Mouse (Mus musculus) forebrain, embryonic 10.5 days (tissue): ENCODE results near the gene Dlg1. TPM values are rescaled to one million over a fixed set of nuclear protein-coding genes. Genes with fewer than 3 reads are reported as not detected.

Source experiments
- DNase-seq: peaks from one replicate; pipeline ENCODE4 v3.0.0-alpha.2; 2017; ENCODE audit warnings: low spot score; ENCODE audit errors: extremely low spot score
- H3K27ac ChIP-seq: fragments of 300-500 bp; sonication (generic); 2 replicates; pipeline ENCODE4 v1.5.1; 2016; ENCODE audit warnings: mild to moderate bottlenecking
- H3K27me3 ChIP-seq: fragments of 300-500 bp; sonication (generic); 2 replicates; pipeline ENCODE4 v1.6.1; 2016; ENCODE audit warnings: mild to moderate bottlenecking; ENCODE audit not compliant: poor library complexity, severe bottlenecking
- H3K36me3 ChIP-seq: fragments of 300-500 bp; sonication (generic); replicated peaks from 2 replicates; pipeline ENCODE4 v1.6.1; 2016; ENCODE audit warnings: mild to moderate bottlenecking, moderate library complexity
- H3K4me1 ChIP-seq: fragments of 300-500 bp; sonication (generic); 2 replicates; pipeline ENCODE4 v1.6.1; 2016
- H3K4me3 ChIP-seq: fragments of 300-500 bp; sonication (generic); 2 replicates; pipeline ENCODE4 v1.5.1; 2016; ENCODE audit warnings: mild to moderate bottlenecking, moderate library complexity
- H3K9me3 ChIP-seq: fragments of 300-500 bp; sonication (generic); 2 replicates; pipeline ENCODE4 v1.6.1; 2016; ENCODE audit warnings: mild to moderate bottlenecking, moderate library complexity
- WGBS: fragments of 180-500 bp; shearing (Covaris S2); methylation state at CpG from one replicate; pipeline ENCODE4 v1.1.7; 2016; 5-methylcytosine and 5-hydroxymethylcytosine counted together
- polyA plus RNA-seq: library from polyadenylated mRNA; unstranded; fragments of >200 nt; fragmentation: Nextera tagmentation; extraction: Ambion mirVana; gene quantifications from 2 replicates; pipeline ENCODE4 v1.2.1, GENCODE M21; 2016

Gene Dlg1
- 30.9 TPM in 2 replicates for polyA plus RNA-seq

DNA sequence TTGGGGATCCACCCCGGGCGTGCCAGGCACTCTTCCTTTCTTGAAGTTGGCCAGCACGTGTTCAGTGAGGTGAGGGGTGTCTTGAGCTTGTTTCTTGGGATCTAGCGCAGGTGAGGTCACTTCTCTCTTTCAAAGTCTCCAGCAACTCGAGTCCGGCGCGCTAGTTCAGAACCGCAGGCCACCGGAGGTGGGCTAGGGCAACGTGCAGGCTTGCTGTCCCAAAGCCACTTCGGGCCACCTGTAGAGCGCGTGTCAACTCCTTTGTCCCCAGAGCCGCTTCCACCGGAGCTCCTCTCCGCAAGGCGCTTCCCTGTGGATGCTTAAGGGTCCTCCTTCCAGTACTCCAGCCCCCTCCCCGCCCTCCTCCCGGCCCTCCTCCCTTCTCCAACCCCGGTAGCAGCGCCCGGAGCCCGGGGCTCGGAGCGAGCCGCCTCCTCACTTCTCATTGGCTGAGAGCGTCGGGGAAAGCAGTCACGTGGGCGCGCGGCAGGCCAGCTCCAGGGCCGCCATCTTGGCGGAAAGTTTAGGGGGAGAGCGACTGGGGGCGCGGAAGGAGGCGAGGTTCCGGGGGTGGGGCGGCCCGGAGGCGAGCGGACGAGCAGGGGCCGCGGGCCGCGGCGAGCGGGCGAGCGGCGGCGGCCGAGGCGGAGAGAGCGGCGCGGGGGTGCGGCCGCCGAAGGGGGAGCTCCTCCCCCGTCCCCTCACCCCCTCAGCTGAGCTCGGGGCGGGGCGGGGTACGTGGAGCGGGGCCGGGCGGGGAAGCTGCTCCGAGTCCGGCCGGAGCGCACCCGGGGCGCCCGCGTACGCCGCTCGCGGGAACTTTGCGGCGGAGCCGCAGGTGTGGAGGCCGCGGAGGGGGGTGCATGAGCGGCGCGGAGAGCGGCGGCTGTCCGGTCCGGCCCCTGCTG, at the start of gene Dlg1:
Dlg1 (plus strand) TSS at position 65 of the 908 bp plus-strand sequence.
- peaks cover 8% of the 10 kb centered on the region; the same call in 1 of the 2 replicates for H3K27me3 ChIP-seq
- peak within 1 kb of the TSS; percentile 99 for H3K27ac ChIP-seq
- peak; percentile 93 for DNase-seq
- H3K4me1 ChIP-seq, result peaks cover 55% of the 10 kb centered on the region
- H3K36me3 ChIP-seq, result peaks cover 35% of the 10 kb centered on the region
- WGBS, result under 1% methylated on average over 85 of the region's 95 CpGs
- H3K9me3 ChIP-seq, result no peaks in the 10 kb centered on the region
- peak within 1 kb of the TSS; percentile 95 for H3K4me3 ChIP-seq

DNA sequence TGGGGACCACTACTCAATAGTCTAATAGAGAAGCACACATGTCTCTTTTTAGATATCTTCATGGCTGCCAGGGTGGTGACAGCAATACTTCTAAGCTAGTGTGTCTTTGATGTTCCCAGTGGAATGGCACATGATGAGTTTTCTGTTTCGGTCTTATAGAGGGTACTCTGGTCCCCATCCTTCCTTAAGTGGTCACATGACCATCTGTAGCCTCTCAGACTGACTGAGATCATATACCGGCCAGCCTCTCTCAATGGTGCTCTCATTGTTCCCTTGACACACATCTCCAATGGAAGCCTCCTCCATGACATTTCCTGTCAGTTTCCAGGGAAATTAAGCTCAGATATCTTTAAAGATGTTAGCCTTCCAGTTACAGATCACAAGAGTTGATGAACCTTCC, 46.9 kb upstream of the Dlg1 start:
- Histone ChIP-seq H3K36me3 (no peaks in the 10 kb centered on the region), H3K4me3 (no peak overlapping the region), H3K27me3 (no peaks in the 10 kb centered on the region), H3K9me3 (no peaks in the 10 kb centered on the region), H3K27ac (no peak overlapping the region), H3K4me1 (peaks cover 15% of the 10 kb centered on the region)
- no peak for DNase-seq
- WGBS, result 94% methylated on average over 2 of the region's 2 CpGs

DNA sequence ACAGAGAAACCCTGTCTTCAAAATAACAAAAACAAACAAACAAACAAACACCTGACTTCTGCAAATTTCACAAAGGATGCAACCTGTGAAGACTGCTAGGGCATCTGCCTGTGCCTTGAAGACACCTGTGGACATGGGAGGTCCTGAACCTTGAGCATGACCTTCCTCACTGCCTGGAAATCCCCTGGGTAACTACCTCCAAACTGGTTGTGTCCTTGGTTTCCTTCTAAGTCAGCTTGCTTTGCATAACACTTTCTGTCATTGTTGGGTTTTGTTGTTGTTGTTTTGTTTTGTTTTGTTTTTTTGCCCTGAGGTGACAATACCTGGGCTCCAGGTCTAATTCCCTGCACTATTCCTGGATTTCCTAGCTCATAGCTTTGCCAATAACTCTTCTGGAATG, 46.1 kb upstream of the Dlg1 start:
- H3K27me3 ChIP-seq, result no peaks in the 10 kb centered on the region
- DNase-seq, result no peak
- H3K4me3 ChIP-seq, result no peak overlapping the region
- H3K27ac ChIP-seq, result no peak overlapping the region
- peaks cover 15% of the 10 kb centered on the region for H3K4me1 ChIP-seq
- H3K9me3 ChIP-seq, result no peaks in the 10 kb centered on the region
- H3K36me3 ChIP-seq, result no peaks in the 10 kb centered on the region

DNA sequence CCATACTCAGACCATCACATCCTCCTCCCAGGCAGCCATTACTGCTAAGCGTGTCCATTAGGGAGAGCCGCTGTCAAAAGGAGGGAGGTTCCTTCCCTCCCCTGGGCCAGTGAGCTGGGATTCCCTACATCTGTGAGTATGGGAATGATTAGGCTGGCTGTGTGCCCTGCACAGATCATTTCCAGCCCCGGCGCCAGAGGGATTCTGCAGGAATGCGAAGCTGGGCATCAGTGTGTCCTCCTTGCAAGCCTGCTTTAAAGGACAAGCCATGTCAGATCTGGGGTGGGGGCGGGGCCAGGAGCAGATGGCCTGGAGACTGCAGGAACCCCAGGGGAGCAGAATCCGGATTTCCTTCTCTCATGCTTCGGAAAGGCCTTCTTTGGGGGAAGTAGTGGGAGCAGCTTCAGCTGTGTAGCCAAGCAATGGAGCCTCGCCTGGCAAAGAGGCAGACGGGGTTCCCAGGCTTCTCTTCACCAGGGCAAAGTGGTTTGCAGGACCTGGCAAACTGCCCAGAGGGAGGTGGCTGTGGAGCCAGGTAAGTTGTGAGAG, 45.3 kb upstream of the Dlg1 start:
- H3K27me3 ChIP-seq, result no peaks in the 10 kb centered on the region
- peak; percentile 71 for DNase-seq
- H3K4me1 ChIP-seq, result peaks cover 15% of the 10 kb centered on the region
- H3K9me3 ChIP-seq, result no peaks in the 10 kb centered on the region
- H3K27ac ChIP-seq, result peak overlapping the region; percentile 77
- peak overlapping the region; percentile 14 for H3K4me3 ChIP-seq
- WGBS, result 29% methylated on average over 10 of the region's 10 CpGs
- H3K36me3 ChIP-seq, result no peaks in the 10 kb centered on the region

DNA sequence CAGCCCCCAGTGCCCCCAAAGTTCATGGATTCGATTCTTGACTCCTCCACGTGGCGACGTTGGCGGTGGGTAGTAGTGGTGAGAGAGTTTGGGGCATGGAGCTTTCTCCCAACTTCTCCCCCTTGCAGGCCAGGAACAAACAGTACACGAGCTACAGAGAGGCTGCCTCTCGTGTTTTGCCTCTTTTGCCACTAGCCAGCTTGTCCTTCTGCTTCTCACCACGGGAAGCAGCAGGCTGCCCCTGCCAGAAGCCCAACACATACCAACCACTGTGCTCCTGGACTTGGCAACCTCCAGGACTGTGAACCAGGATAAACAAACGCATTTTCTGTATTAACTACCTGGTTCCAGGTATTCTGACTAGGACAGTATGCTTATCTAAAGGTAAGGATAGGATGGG, 44.6 kb upstream of the Dlg1 start:
- peaks cover 15% of the 10 kb centered on the region for H3K4me1 ChIP-seq
- no peaks in the 10 kb centered on the region for H3K27me3 ChIP-seq
- H3K27ac ChIP-seq, result peak overlapping the region; percentile 77; the same call in 1 of the 2 replicates
- no peaks in the 10 kb centered on the region for H3K36me3 ChIP-seq
- DNase-seq, result no peak
- no peaks in the 10 kb centered on the region for H3K9me3 ChIP-seq
- no peak overlapping the region; the same call in 1 of the 2 replicates for H3K4me3 ChIP-seq
- WGBS, result 78% methylated on average over 9 of the region's 9 CpGs

DNA sequence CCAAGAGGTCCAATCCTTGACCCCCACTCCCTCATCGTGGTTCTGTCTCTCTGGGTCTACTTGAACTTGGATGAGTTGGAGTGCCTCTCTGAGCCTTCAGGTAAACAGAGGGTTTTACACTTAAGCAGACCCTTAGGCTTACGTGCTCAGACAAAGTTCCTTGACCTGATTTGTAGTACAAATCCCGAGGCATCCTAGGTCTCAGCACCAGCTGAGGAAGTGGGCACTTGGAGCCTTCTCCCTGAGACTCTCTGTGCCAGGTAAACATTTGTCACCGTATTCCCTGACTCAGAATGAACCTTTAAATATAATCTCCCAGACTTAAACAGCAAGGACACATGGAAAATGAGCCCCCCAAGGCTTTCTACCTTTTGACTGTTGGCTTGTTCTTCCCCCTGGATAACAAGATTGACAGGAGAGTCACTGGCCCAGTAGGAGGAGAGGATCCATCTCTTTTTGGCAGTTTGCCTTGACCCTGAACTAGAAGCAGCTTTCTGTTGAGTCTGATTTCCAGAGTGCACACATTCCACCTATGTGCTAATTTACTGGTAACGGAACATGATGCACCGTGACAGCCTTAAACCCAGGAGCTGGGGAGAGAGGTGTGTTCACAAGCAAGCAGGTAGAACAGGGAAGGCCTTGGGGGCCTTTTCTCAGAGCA, 43.4 kb upstream of the Dlg1 start:
- no peaks in the 10 kb centered on the region for H3K9me3 ChIP-seq
- DNase-seq, result no peak
- no peak overlapping the region for H3K27ac ChIP-seq
- no peaks in the 10 kb centered on the region for H3K36me3 ChIP-seq
- WGBS, result 90% methylated on average over 6 of the region's 6 CpGs
- H3K4me3 ChIP-seq, result no peak overlapping the region
- no peaks in the 10 kb centered on the region for H3K27me3 ChIP-seq
- peaks cover 15% of the 10 kb centered on the region for H3K4me1 ChIP-seq

DNA sequence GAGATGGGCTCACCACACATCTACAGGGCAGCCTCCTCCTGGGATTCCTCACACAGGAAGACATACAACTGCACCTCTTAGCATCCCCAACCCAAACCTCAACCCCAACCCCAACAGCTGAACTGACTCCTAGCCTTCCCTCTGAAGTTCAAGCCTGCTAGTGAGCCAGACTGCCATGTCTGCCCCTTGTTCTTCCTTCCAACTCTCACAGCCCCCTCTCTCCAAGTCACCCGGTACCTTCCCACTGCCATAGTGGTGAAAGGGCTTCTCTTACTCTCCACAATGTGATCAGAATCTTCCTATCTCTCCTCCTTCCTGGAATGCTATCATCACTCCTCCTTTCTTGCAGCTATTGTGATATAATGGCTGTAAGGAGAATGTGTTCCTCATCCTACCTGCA, 40.9 kb upstream of the Dlg1 start:
- Histone ChIP-seq H3K4me3 (no peak overlapping the region), H3K9me3 (no peaks in the 10 kb centered on the region), H3K27me3 (no peaks in the 10 kb centered on the region), H3K36me3 (no peaks in the 10 kb centered on the region), H3K4me1 (peaks cover 15% of the 10 kb centered on the region), H3K27ac (no peak overlapping the region)
- DNase-seq, result no peak
- 89% methylated on average over 1 of the region's 1 CpGs for WGBS

DNA sequence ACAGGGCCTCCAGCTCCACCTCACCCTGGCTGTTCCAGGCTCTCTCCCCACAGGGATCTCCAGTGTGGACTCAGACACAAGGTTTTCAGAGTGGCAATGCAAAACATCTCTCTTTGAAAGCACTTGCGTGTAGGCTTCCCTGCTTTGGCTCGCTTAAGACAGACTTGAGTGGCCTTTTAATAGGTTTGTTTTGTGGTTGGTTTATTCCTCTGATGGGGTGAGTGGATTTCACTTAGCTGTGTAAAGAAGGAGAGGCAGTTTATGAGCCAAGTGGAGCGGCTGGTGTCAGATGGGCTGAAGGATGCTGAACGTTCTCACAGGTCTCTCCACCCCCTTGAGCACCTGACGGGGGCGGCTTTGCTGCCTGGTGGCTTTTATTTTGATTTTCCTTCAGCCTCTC, 40.1 kb upstream of the Dlg1 start:
- no peaks in the 10 kb centered on the region for H3K27me3 ChIP-seq
- no peaks in the 10 kb centered on the region for H3K36me3 ChIP-seq
- H3K4me1 ChIP-seq, result peaks cover 12% of the 10 kb centered on the region
- no peak overlapping the region for H3K4me3 ChIP-seq
- 91% methylated on average over 6 of the region's 6 CpGs for WGBS
- no peaks in the 10 kb centered on the region for H3K9me3 ChIP-seq
- no peak overlapping the region for H3K27ac ChIP-seq
- DNase-seq, result no peak

DNA sequence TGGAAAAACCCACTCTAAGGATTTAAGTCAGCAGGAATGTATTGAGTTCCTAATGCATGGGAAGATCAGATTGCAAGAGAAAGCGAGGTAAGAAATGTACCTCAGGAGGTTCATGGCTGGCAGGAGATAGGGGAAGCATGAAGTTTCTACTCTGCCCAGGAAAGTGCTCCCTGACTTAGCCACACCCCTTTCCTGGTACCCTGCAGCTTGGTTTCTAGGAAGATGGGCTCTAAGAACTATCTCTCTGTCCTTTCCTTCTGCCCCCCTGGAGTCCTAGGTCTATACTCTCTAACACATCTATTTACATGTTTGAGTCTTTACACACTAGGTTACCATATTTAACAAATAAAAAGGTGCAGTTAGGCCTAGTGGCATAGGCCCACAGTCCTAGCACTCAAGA, 38.5 kb upstream of the Dlg1 start:
- Histone ChIP-seq H3K27ac (no peak overlapping the region), H3K27me3 (no peaks in the 10 kb centered on the region), H3K4me1 (peaks cover 15% of the 10 kb centered on the region), H3K36me3 (no peaks in the 10 kb centered on the region), H3K4me3 (no peak overlapping the region), H3K9me3 (no peaks in the 10 kb centered on the region)
- 73% methylated on average over 1 of the region's 1 CpGs for WGBS
- DNase-seq, result no peak

DNA sequence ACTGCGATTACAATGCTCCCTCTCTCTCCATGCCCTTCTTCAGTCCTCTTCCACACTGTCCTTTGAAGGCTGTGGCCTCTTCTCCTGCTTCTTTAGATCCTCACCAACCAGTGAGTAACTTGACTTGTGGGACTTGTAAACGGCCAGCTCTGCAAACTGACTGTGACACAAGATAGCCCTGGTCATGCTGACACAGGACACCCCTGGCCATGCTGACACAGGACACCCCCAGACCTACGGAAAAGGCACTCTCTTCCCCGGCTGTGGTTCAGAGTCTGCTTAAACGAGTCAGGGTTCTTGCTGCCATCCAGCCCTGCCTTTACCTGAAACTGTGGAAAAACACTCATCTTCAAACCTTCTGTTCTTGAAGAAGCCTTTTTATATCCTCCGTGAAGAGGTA, 36.9 kb upstream of the Dlg1 start:
- no peak overlapping the region for H3K4me3 ChIP-seq
- no peaks in the 10 kb centered on the region for H3K9me3 ChIP-seq
- H3K27me3 ChIP-seq, result no peaks in the 10 kb centered on the region
- H3K27ac ChIP-seq, result no peak overlapping the region
- no peaks in the 10 kb centered on the region for H3K36me3 ChIP-seq
- DNase-seq, result no peak
- 89% methylated on average over 6 of the region's 6 CpGs for WGBS
- H3K4me1 ChIP-seq, result peaks cover 18% of the 10 kb centered on the region

DNA sequence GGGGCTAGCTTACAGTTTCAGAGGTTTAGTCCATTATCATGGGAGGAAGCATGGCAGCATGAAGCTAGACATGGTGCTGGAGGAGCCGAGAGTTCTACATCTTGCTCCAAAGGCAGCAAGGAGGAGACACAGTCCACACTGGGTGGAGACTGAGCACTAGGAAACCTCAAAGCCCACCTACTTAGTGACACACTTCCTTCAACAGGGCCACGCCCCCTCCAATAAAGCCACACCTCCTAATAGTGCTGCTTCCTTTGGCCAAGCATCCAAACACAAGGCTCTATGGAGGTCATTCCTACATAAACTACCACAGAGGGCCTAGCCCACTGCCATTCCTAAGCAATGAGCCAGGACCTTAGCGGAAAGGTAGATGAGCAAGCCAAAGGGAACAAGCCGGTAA, 32.9 kb upstream of the Dlg1 start:
- 96% methylated on average over 4 of the region's 4 CpGs for WGBS
- H3K27ac ChIP-seq, result no peak overlapping the region
- peaks cover 19% of the 10 kb centered on the region for H3K4me1 ChIP-seq
- H3K36me3 ChIP-seq, result no peaks in the 10 kb centered on the region
- no peak overlapping the region for H3K4me3 ChIP-seq
- no peaks in the 10 kb centered on the region for H3K27me3 ChIP-seq
- no peak for DNase-seq
- no peaks in the 10 kb centered on the region for H3K9me3 ChIP-seq

DNA sequence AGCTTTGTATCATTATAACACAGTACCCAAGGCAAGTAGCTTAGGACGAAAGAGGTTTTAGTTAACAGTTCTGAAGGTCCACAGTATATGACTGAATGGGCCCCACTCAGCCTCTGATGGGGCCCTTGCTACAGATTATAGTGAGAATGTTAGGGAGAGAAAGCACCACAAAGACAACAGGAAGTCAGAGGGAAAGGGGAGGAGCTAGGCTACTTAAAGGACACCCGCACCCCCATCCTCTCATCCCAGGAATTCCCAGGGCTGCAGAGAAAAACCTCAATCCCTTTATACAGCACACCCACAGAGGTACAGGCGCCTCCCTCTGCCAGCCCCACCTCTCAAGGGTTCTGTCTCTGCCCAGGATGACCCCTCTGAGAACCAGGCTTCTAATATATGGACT, 32.2 kb upstream of the Dlg1 start:
- Histone ChIP-seq H3K4me3 (no peak overlapping the region), H3K36me3 (no peaks in the 10 kb centered on the region), H3K9me3 (no peaks in the 10 kb centered on the region), H3K4me1 (peaks cover 19% of the 10 kb centered on the region), H3K27ac (no peak overlapping the region), H3K27me3 (no peaks in the 10 kb centered on the region)
- WGBS, result 63% methylated on average over 3 of the region's 3 CpGs
- DNase-seq, result no peak

DNA sequence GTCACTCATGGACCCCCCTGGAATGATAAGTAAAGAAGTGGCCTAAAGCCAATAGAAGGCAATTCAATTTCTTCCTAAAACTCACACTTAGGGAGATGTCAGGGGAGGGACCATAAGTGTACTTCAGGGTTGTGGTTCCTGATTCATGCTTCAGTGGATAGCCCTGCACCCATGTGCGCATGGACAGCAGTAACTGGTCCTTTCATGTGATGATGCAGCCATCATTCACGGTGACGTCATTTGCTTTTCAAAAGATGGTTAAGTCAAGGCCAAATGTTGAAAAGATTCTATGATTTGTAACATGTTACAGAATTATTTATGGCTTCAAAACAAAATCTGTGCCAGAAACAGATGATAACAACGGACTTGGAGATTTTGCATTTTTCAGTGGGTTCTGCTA, 28.9 kb upstream of the Dlg1 start:
- H3K9me3 ChIP-seq, result no peaks in the 10 kb centered on the region

More for the DNA sequence above, 28.9 kb upstream of the Dlg1 start:
- DNase-seq, result no peak
- Histone ChIP-seq H3K4me3 (no peak overlapping the region), H3K27ac (no peak overlapping the region), H3K4me1 (peaks cover 16% of the 10 kb centered on the region), H3K27me3 (no peaks in the 10 kb centered on the region), H3K36me3 (no peaks in the 10 kb centered on the region)
- 97% methylated on average over 4 of the region's 4 CpGs for WGBS
